Mouse (Mus musculus) C2C12 (cell line): ENCODE results near the gene Gm5089. TPM values are rescaled to one million over a fixed set of nuclear protein-coding genes. Genes with fewer than 3 reads are reported as not detected.

Experiments used
- H3K27me3 ChIP-seq: one replicate; pipeline ENCODE4 v1.6.1; 2011; ENCODE audit not compliant: control insufficient read depth, insufficient read depth, insufficient read length
- H3K36me3 ChIP-seq: one replicate; pipeline ENCODE4 v1.6.1; 2011; ENCODE audit not compliant: control insufficient read depth, insufficient read depth
- H3K4me3 ChIP-seq: one replicate; pipeline ENCODE4 v1.5.1; 2011; ENCODE audit warnings: mild to moderate bottlenecking, control low read depth; ENCODE audit not compliant: poor library complexity, insufficient read depth, severe bottlenecking
- H3K79me2 ChIP-seq: one replicate; pipeline ENCODE4 v1.6.1; 2011; ENCODE audit not compliant: control insufficient read depth, insufficient read depth
- H3K79me3 ChIP-seq: one replicate; pipeline ENCODE4 v1.6.1; 2011; ENCODE audit warnings: low read depth, control low read depth
- H3ac ChIP-seq: one replicate; pipeline ENCODE3; 2011; ENCODE audit warnings: low read depth; ENCODE audit not compliant: control insufficient read depth, insufficient read length
- CEBPB ChIP-seq: IDR thresholded peaks from one replicate; pipeline ENCODE4 v1.6.1; 2011; ENCODE audit warnings: low read depth, mild to moderate bottlenecking, control low read depth, moderate library complexity
- CTCF ChIP-seq: IDR thresholded peaks from one replicate; pipeline ENCODE4 v1.5.1; 2011; ENCODE audit not compliant: control insufficient read depth, insufficient read depth, insufficient read length
- FOSL1 ChIP-seq: IDR thresholded peaks from one replicate; pipeline ENCODE4 v1.8.0; 2011; ENCODE audit warnings: mild to moderate bottlenecking, low read length; ENCODE audit not compliant: poor library complexity, insufficient read depth, severe bottlenecking
- MAX ChIP-seq: IDR thresholded peaks from one replicate; pipeline ENCODE4 v1.6.1; 2011; ENCODE audit warnings: mild to moderate bottlenecking, control low read depth
- MYOD1 ChIP-seq: IDR thresholded peaks from one replicate; pipeline ENCODE4 v1.6.1; 2011; ENCODE audit warnings: low read depth; ENCODE audit not compliant: control insufficient read depth, insufficient read length
- MYOG ChIP-seq: IDR thresholded peaks from one replicate; pipeline ENCODE4 v1.6.1; 2011; ENCODE audit not compliant: control insufficient read depth, insufficient read length; ENCODE audit errors: extremely low read depth
- USF1 ChIP-seq: IDR thresholded peaks from one replicate; pipeline ENCODE4 v1.6.1; 2011; ENCODE audit warnings: low read depth, mild to moderate bottlenecking, control low read depth, moderate library complexity
- polyA plus RNA-seq: library from polyadenylated mRNA; unstranded; fragments of >200 nt; fragmentation: generic; extraction: Trizol; gene quantifications from one replicate; pipeline ENCODE4 v1.2.1, GENCODE M21; 2012; ENCODE audit warnings: missing spikeins

The Gm5089 gene
- polyA plus RNA-seq, 1 experiment = not detected

DNA sequence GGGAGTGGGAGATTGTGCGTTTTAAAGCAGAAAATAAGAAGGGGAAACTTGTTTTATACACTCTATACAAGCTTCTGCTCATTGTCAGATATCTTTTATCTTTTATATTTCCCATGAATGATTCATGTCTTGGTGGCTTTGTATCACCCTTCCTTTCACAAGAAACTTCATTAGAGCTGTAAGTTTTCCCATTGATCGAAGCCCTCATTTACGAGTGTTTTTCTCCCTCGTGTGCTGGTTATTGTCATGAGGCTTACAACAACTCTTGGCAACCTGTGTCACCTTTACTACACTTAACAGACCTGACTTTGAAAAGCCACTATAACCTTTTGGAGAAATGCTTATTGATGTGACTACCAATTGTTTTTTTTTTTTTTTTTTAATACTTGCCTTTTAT is 4.6 kb upstream of the Gm5089 start:
- Histone ChIP-seq H3ac (no peak overlapping the region), H3K27me3 (peaks cover 9% of the 10 kb centered on the region), H3K79me2 (no peaks in the 10 kb centered on the region), H3K36me3 (no peaks in the 10 kb centered on the region), H3K79me3 (no peaks in the 10 kb centered on the region), H3K4me3 (no peak overlapping the region)
- TF ChIP-seq FOSL1 (no peak), MAX (no peak), MYOD1 (no peak), CTCF (no peak), CEBPB (no peak), USF1 (no peak), MYOG (no peak)

DNA sequence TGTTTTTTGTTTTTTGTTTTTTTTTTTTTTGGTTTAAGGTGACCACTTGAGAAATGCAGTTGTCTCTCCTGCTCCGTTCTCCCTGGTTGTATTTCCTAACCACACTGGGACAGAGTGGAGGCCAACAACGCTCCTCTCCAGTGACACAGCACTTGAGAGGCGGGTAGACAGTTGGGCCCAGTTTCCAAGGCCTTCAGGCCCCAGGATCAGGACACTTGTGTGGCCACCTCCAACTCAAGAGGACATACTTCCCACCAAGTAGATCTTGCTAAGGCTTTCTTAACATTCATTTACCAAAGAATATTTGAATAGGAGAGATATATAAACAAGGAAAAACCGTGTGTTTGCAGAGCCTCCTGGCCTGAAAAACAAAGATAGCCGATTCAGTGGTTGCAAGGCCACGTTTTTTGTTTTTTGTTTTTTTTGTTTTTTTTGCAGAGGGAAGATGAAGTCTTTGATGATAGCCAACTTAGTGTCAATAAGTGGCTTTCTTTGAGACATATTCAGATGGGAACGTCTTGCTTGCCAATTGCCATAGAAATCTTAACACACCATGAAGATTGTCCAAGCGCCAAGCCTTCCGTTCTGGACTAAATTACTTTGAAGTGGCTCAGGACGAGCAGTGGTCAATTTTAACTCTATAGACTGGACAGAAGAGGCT is 4.1 kb upstream of the Gm5089 start:
- Histone ChIP-seq H3K27me3 (peaks cover 14% of the 10 kb centered on the region), H3K79me3 (no peaks in the 10 kb centered on the region), H3K79me2 (no peaks in the 10 kb centered on the region), H3K36me3 (no peaks in the 10 kb centered on the region), H3K4me3 (no peak overlapping the region), H3ac (no peak overlapping the region)
- TF ChIP-seq MYOG (no peak), CTCF (no peak), CEBPB (no peak)

DNA sequence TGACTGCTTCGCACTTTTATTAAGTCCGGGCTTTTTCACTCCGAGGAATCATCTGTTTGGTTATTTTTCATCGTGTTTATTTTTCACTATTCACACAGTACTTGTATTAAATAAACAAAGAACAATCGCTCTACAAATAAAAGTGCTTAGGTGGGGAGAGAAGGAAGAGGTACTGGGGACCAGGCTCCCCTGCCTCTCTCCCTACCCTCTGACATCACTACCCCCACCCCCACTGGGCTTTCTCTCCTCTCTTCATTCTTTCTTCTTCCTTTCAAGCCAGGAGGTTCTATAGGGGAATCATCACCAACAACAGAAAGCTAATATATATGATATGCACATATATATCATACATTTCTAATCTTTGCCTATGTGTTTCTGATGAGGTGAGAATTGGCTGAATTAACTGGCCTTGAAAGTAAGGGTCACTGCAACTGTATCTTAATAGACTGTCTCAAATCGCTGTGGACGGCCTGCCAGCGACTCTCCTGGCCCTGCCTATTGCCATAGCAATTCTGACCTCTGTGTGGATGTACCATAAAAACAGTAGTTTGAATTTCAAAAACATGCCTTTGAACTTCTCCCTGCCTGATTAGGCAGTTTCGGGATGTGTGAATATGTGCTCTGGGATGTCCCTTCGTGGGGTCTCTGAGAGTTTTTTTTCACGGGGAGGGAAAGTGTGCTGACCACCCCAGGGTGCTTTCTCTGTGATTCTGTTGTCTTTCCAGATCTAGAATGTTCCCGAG is 3.3 kb upstream of the Gm5089 start:
- Histone ChIP-seq H3K79me2 (no peaks in the 10 kb centered on the region), H3K79me3 (no peaks in the 10 kb centered on the region), H3ac (no peak overlapping the region), H3K36me3 (no peaks in the 10 kb centered on the region), H3K27me3 (peaks cover 17% of the 10 kb centered on the region), H3K4me3 (no peak overlapping the region)
- TF ChIP-seq CEBPB = no peak
- no peak for TF ChIP-seq USF1
- no peak for TF ChIP-seq MYOG
- no peak for TF ChIP-seq FOSL1
- TF ChIP-seq CTCF = no peak
- no peak for TF ChIP-seq MAX
- TF ChIP-seq MYOD1 = no peak

DNA sequence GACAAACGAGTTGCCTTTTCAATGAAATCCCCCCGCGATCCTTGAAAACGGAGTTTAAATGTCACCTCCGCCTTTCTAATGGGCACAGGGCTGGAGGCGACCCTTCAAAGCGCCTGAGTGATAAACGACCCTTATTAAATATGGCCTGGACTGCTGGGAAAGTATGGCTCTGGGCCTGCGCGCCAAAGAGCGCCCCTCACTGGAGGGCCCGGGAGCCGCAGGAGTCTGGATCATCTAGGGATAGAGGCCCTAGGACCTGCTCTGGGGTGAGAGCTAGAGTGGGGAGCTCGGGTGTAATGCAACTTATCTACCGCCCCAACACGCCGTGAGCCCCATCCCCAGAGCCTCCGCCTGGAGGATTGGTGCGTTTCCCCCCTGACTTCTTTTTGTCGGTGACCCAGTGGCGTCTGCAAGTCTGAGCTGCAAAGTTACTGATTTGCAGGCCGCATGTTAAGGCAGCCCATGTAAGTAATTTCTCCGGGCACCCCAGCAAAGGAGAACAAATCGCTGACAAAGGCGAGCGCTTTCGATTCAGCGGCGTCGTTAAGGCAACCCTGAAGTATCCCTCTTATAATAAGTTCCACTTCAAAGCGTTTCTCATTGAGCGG is 2.6 kb upstream of the Gm5089 start:
- H3K79me3 ChIP-seq = no peaks in the 10 kb centered on the region
- H3K4me3 ChIP-seq = no peak overlapping the region
- TF ChIP-seq MYOG (no peak), MAX (no peak), FOSL1 (no peak), CEBPB (no peak), CTCF (no peak), MYOD1 (no peak), USF1 (no peak)
- peaks cover 17% of the 10 kb centered on the region for H3K27me3 ChIP-seq
- H3K79me2 ChIP-seq = no peaks in the 10 kb centered on the region
- H3K36me3 ChIP-seq = no peaks in the 10 kb centered on the region
- H3ac ChIP-seq = no peak overlapping the region

DNA sequence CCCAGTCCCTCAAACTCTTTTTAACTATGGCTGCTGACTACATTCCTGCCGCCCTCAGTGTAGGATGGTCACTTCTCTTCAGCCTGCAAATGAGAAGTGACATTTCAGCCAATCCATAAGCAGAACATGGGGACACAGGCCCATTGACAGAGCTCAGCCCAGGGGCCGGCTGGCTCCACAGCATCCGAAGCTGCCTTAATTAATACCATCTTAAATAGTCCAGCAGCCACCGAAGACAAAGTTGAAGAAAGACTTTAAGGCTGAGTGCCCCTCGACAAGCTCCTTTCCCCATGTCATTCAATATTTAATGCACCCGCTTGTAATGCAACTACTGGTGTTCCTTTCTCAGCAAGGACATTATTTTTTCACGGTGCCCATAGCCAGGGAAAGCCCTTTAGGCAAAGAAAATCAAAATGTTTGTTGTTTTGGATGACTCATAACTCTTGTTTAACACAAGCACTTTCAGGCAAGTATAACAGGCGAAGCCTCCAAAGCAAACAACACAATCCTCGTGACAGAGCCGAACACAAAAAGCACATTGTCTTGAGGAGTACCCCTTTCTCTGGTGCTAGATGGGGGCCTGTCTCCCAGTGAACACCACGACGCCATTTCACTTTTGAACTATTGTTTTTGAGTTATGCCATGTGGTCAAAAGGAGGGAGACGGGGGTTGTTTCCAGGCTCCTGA is 1.9 kb upstream of the Gm5089 start:
- Histone ChIP-seq H3K36me3 (no peaks in the 10 kb centered on the region), H3K4me3 (no peak overlapping the region), H3ac (no peak overlapping the region), H3K79me3 (no peaks in the 10 kb centered on the region), H3K79me2 (no peaks in the 10 kb centered on the region), H3K27me3 (peaks cover 17% of the 10 kb centered on the region)
- TF ChIP-seq CTCF (no peak), MAX (no peak), USF1 (no peak), CEBPB (no peak), FOSL1 (no peak), MYOD1 (no peak), MYOG (no peak)
